ENCODE assay signal across 8 mouse cellular contexts in the genomic region with DNA sequence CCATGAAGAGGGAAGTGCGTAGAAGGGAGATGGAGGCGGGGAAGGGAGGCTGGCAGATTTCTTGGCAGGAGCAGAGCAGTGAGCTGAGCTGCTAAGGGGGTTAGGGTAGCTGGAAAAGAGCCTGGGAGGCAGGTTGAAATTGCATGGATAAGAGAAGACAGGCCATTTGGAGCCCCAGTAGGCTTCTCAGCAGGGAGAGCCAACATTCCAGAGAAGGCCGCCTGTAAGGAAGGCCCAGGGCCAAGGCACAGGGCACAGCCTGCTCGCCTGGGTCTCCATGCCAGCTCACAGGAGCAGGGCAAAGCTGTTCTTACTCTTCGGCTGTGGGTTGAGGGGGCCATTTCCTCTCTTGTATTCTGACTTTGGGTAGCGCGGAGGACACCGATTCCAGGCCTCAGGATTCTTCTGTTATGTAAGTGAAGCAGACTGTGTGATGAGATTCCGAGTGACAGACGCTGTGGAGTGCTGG.
DNase-seq lines count a peak whose midpoint lies in the region; ATAC-seq and TF ChIP-seq lines count a peak whose summit lies in the region.

No protein-coding gene starts in this region.

- no peaks in the 10 kb centered on the region for H3K9me3 ChIP-seq in lung, embryonic 14.5 days (ENCODE audit: low read depth, low read length)
- no peaks in the 10 kb centered on the region for H3K9me3 ChIP-seq in forebrain, embryonic 14.5 days (replicated peaks; ENCODE audit: control insufficient read depth, low read length)
- no peaks in the 10 kb centered on the region for H3K9me3 ChIP-seq in kidney, embryonic 15.5 days (replicated peaks)
- H3K9me3 ChIP-seq in intestine, embryonic 16.5 days (ENCODE audit: control insufficient read depth, low read length): no peaks in the 10 kb centered on the region

- no peak overlapping the region for H3K4me2 ChIP-seq in lung, embryonic 14.5 days
- no peak overlapping the region for H3K4me2 ChIP-seq in forebrain, embryonic 14.5 days (ENCODE audit: low read length)
- H3K4me2 ChIP-seq in kidney, embryonic 15.5 days: no peak overlapping the region
- no peak overlapping the region for H3K4me2 ChIP-seq in intestine, embryonic 16.5 days (ENCODE audit: low read depth, low read length)

- no peak overlapping the region for H3K9ac ChIP-seq in lung, embryonic 14.5 days
- H3K9ac ChIP-seq in forebrain, embryonic 14.5 days (ENCODE audit: low read length): no peak overlapping the region
- H3K9ac ChIP-seq in kidney, embryonic 15.5 days: no peak overlapping the region
- no peak overlapping the region for H3K9ac ChIP-seq in intestine, embryonic 16.5 days (ENCODE audit: low read depth, low read length)

- no peak overlapping the region for H3K27ac ChIP-seq in lung, embryonic 14.5 days (ENCODE audit: low read depth)
- H3K27ac ChIP-seq in forebrain, embryonic 14.5 days (ENCODE audit: low read depth, low read length): peak overlapping the region; percentile 67
- no peak overlapping the region for H3K27ac ChIP-seq in kidney, embryonic 15.5 days
- H3K27ac ChIP-seq in intestine, embryonic 16.5 days (ENCODE audit: low read length): no peak overlapping the region

- intact Hi-C loops in left cerebral cortex, postnatal 36 days (cut with DNase I): no loop called here

- DNase-seq in lung, embryonic 14.5 days: no peak
- no peak for DNase-seq in lung, postnatal 10 days
- peak; percentile 81 for DNase-seq in forebrain, embryonic 14.5 days (ENCODE audit: low spot score)
- DNase-seq in left cerebral cortex, postnatal 36 days (ENCODE audit: low spot score in 2 of 2): peak; percentile 27 to 28
- no peak for DNase-seq in embryo, embryonic 10.5 days (ENCODE audit: low spot score)
- no peak for DNase-seq in kidney, adult 9 months

- 71% methylated on average over 10 of the region's 10 CpGs for WGBS in lung, embryonic 14.5 days
- 31% methylated on average over 10 of the region's 10 CpGs for WGBS in forebrain, embryonic 14.5 days
- 76% methylated on average over 10 of the region's 10 CpGs for WGBS in kidney, embryonic 15.5 days
- 78% methylated on average over 10 of the region's 10 CpGs for WGBS in intestine, embryonic 16.5 days

- 0 out of 2 replicates have a peak, but pooled peaks have one; percentile 8 for ATAC-seq in lung, embryonic 14.5 days (ENCODE audit: insufficient read depth)
- ATAC-seq in forebrain, embryonic 14.5 days: peak; percentile 87
- ATAC-seq in kidney, embryonic 15.5 days (replicated peaks; ENCODE audit: low FRiP score): no peak
- no peak for ATAC-seq in intestine, embryonic 16.5 days

- TF ChIP-seq CTCF in lung, embryonic 14.5 days (IDR thresholded peaks at IDR 0.05; ENCODE audit: low read depth): no peak

- H3K4me1 ChIP-seq in lung, embryonic 14.5 days (ENCODE audit: insufficient read depth): no peaks in the 10 kb centered on the region
- peaks cover 5% of the 10 kb centered on the region; the same call in 1 of the 2 replicates for H3K4me1 ChIP-seq in forebrain, embryonic 14.5 days (ENCODE audit: control insufficient read depth, insufficient read depth, low read length)
- H3K4me1 ChIP-seq in kidney, embryonic 15.5 days: peaks cover 4% of the 10 kb centered on the region
- H3K4me1 ChIP-seq in intestine, embryonic 16.5 days (ENCODE audit: control insufficient read depth, insufficient read depth, low read length): no peaks in the 10 kb centered on the region

- no peaks in the 10 kb centered on the region for H3K36me3 ChIP-seq in lung, embryonic 14.5 days (ENCODE audit: insufficient read depth)
- no peaks in the 10 kb centered on the region for H3K36me3 ChIP-seq in forebrain, embryonic 14.5 days (ENCODE audit: control insufficient read depth, insufficient read depth, low read length)
- no peaks in the 10 kb centered on the region for H3K36me3 ChIP-seq in kidney, embryonic 15.5 days
- H3K36me3 ChIP-seq in intestine, embryonic 16.5 days (ENCODE audit: control insufficient read depth, insufficient read depth, low read length): no peaks in the 10 kb centered on the region

- no peaks in the 10 kb centered on the region for H3K27me3 ChIP-seq in lung, embryonic 14.5 days (ENCODE audit: insufficient read depth, low read length)
- no peaks in the 10 kb centered on the region for H3K27me3 ChIP-seq in forebrain, embryonic 14.5 days (replicated peaks; ENCODE audit: control insufficient read depth, insufficient read depth, low read length)
- no peaks in the 10 kb centered on the region for H3K27me3 ChIP-seq in kidney, embryonic 15.5 days
- no peaks in the 10 kb centered on the region for H3K27me3 ChIP-seq in intestine, embryonic 16.5 days (replicated peaks; ENCODE audit: control insufficient read depth, insufficient read depth, low read length)

- H3K4me3 ChIP-seq in lung, embryonic 14.5 days (ENCODE audit: low read depth, low read length): no peak overlapping the region
- no peak overlapping the region for H3K4me3 ChIP-seq in forebrain, embryonic 14.5 days (ENCODE audit: low read depth, low read length)
- no peak overlapping the region for H3K4me3 ChIP-seq in kidney, embryonic 15.5 days (replicated peaks)
- no peak overlapping the region for H3K4me3 ChIP-seq in intestine, embryonic 16.5 days (ENCODE audit: low read length)

Comparison
In these comparisons a context has a peak if more than half of its experiments do, and no peak if none do; other contexts are left out.
1. ATAC-seq: peak in lung, embryonic 14.5 days (single experiment) and forebrain, embryonic 14.5 days (single experiment); none in kidney, embryonic 15.5 days (single experiment) and intestine, embryonic 16.5 days (single experiment).
2. DNase-seq: peak in forebrain, embryonic 14.5 days (single experiment) and left cerebral cortex, postnatal 36 days (2 of 2); none in lung, embryonic 14.5 days (single experiment), lung, postnatal 10 days (single experiment), embryo, embryonic 10.5 days (single experiment) and kidney, adult 9 months (single experiment).